Mouse (Mus musculus) G1E (cell line): ENCODE data around the gene Abcc5.

Source experiments
- CTCF ChIP-seq: IDR thresholded peaks from 2 replicates; pipeline ENCODE4 v1.5.1; 2012; ENCODE audit warnings: low read depth, low read length, inconsistent platforms, mixed read lengths
- GATA1 ChIP-seq: IDR thresholded peaks from 2 replicates; pipeline ENCODE4 v1.6.1; 2012; ENCODE audit warnings: borderline replicate concordance, low read length, inconsistent platforms, mixed read lengths
- TAL1 ChIP-seq: conservative IDR thresholded peaks from 2 replicates; pipeline ENCODE4 v1.6.1; 2012; ENCODE audit warnings: low read depth, low read length, inconsistent platforms, mixed read lengths

GRCm38 (mm10) chr16:20354011-20354410, 72.2 kb downstream of the Abcc5 start:
- TF ChIP-seq TAL1 (no peak), CTCF (no peak), GATA1 (no peak)
